Mouse (Mus musculus) embryo, embryonic 11.5 days (tissue): ENCODE measurements around the gene Gpatch2l.
A peak's percentile ranks its signal among the peaks of the same experiment; 100 is the strongest.

ENCODE experiments used
- DNase-seq: peaks from one replicate; pipeline ENCODE4 v3.0.0-alpha.2; 2012; ENCODE audit warnings: low read depth, low spot score

Gene Gpatch2l

DNA sequence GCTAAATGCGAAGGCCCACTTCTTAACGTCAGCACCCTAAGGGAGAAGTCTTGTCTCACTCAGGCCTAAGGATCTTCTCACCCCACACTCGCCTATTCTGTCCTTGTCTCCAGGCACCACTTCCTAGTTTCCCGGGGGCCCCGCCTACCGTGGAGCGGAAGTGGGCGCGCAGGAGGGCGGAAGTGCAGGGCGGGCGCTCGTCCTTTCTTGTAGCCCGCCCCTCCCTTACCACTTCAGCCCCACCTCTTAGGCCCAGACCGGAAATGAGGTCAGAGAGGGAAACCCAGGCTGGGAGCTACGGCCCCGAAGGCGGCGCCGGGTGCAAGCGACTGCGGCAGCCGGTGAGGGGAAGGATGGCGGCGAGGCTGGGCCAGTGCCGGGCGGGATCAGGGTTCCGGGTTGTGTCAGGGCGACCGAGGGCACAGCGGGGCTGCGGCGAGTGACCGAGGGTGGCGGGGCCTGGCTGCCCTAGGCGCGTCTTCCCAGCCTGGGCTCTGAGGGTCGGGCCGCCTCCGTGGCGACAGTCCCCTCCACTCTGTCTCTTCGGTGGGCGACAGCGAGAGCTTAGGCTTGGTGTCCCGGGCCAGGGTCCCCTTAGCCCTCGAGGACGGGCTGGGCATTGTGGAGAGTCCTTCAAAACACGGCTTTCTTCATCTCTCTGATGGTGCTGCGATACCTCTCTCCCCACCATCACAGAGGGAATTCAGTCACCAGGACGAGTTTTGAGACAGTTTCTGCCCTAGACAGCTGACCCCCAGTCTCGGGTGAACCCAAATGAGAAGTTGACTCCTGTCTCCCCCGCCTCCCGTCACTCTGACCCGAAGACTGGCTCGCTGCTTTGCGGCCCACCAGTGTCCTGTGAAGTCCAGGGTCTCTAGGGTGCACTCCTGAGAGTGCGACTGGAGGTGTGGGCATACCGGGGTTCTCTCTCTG, at the start of gene Gpatch2l:
Gene Gpatch2l (plus strand): TSS at position 255 of the 933 bp plus-strand sequence.
- peak; percentile 94 for DNase-seq

DNA sequence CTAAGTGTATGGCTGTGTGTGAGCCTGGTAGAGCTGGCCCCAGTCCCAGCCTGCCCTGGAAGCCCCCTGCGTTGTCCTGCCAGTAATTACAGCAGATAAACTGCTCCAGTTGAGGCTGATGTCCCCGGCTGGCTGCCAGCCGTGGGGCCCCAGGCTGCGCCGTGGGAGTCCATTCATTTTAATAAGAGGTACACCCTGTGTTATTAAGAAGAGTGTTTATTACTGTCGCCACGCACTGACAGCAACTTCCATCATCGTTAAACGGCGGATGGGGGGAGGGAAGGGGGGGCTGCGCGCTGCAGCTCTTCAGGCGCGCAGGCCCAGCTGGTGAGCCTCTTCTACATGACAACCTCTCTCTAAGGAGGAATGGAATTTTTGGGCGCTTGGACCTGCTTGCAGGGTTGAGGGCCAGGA, 49.6 kb upstream of the Gpatch2l start:
- DNase-seq: no peak

- no peak for DNase-seq
Observed at GRCm38 (mm10) chr12:86196944-86197343, 44.7 kb upstream of the Gpatch2l start.

DNA sequence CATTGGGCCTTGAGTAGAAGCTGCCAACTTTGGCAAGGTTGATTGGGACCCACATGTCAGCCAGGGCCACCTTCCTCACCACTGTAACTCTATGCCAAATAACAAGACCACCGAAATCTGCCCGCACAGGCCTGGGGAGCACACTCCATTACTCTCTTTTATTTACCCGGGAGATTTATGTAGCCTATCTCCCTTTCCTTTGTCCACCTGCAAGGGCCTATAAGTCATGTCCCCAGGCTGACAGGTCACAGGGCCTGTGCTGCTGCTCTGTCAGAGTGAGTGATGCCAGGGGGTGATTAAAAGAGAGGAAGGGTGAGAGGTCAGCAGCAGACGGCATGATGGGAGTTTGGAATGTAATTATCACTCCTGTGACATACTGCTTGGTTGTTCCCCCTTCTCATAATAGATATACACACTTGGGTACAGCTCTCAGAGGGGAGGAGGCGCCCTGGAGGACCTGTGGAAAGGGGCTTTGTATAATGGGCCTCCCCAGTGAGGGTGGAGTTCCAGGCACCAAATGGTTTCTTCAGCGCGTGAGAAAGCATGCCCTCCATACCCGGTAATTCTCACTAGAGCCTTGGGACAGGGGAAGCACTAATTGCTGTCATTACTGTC, 38.1 kb upstream of the Gpatch2l start:
- DNase-seq: no peak

DNA sequence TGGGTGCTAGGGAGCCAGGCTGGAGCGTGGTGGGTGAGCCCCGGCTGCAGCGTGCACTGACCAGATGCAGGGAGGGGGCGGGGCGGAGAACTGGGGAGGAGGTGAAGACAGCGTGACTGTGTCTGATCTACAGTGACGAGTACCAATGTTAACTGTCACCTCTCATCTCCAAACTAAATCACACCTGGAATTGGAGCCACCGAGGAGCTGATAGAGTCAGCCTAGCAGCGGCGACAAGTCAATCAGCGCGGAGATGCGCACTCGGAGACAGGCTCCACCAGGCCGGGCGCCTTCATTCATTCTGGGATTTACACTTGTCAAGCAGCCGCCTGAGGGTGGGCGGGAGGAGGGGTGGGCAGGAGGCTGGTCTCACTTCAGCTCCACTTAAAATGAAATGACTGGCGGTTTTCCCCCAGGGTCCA, 30.5 kb upstream of the Gpatch2l start:
- DNase-seq: no peak

- DNase-seq: peak; percentile 69
Observed at GRCm38 (mm10) chr12:86212693-86213470, 28.8 kb upstream of the Gpatch2l start.

DNA sequence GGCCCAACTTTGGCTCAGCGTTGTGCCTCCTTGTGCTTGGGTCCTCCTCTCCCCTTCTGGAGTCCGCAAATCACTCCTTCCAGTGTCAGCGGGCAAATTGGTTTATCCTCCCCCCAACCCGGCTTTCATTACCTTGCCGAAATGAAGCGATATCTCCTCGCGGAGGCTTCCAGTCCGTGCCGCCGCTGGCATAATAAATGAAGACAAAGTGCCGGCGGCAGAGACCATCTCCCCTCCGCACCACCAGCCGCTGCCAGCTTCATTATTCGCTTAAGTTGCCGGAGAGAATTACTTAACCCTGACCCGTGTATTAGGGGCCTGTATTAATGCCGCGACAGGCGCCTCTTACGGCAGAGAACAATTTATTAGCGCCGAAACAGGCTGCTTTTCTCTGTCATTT, 27.5 kb upstream of the Gpatch2l start:
- DNase-seq: no peak

DNA sequence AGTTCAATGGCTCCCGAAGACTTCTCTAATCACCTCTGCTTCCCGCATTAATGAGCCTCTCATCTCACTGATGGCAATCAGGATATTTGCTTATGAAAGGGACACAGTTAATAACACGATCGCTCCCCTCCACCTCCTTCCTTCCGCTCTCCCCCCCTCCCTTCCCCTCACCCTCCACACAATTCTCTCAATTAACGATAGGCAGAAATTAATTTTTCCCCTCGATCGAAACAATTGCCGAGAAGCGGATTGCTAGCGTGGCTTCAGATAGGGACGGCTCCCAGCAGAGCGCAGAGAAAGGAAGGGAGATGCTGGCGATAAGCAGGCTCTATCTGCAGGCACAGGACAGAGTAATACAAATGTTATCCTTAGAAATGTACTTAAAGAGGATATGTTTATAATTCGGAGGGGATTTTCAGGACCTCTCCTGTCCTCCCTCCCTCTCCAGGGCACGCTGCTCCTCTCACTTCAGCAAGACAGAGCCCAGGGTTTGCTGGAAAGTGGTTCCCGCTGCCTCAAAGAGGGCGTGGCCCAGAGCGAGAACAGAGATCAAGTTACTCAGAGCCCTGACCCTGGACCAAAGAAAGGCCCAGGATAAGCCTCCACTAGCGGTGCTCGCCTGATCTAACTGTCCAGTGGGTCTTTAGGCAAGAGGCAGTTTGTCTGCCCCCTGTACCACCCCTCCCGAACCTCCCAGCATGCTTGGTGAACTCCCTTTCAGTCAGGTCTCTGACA, 24.8 kb upstream of the Gpatch2l start:
- DNase-seq: no peak

GRCm38 (mm10) chr12:86220200-86221021, 21.2 kb upstream of the Gpatch2l start:
- no peak for DNase-seq

DNA sequence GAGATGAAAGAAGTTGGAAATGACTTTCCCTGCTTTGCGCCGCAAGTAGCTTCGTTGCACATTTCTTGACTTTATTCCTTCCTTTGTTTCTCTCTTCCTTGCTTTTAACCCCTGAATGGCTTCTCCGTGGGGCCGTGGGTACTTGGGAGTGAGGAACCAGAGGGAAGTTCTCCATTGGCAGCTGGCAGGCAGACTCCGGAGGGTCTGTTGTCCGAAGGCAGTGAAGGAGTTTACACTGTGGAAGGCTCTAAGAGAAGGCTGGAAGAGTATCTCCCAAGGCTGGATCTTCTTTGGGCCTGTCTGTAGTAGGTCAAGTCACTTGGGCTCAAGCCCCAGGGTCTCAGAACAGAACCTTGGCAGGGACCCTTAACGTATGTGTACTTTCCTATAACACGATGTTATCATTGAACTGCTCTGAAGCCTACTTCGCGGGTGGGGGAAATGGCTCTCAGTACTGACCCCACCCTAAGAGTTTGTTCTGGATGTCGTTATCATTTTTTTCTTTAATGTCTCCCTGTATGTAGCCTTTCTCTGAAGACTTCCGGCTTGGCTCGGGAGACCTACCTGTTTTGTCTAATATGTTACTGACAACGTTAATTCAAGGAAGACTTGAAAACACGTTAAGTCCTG, 20.5 kb upstream of the Gpatch2l start:
- DNase-seq: no peak

DNA sequence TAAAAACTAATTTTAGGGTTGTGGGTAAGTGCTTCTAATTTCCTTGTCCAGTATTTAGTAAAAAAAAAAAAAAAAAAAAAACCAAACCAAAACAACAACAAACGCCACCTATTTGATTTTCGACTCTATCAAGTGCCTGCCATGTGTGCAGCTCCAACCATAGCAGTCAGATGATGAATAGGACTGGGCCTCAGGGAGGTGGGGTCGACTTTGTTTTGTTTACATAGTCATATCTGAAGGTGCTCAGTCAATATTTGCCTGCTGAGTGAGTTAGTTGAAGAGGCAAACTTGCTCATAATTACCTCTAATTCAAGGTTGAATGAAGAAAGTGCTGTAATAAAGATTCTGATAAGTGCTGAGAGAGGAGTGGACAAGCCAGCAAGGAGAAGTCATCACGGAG, 7.4 kb upstream of the Gpatch2l start:
- no peak for DNase-seq

GRCm38 (mm10) chr12:86238736-86239135, 2.9 kb upstream of the Gpatch2l start:
- no peak for DNase-seq

DNA sequence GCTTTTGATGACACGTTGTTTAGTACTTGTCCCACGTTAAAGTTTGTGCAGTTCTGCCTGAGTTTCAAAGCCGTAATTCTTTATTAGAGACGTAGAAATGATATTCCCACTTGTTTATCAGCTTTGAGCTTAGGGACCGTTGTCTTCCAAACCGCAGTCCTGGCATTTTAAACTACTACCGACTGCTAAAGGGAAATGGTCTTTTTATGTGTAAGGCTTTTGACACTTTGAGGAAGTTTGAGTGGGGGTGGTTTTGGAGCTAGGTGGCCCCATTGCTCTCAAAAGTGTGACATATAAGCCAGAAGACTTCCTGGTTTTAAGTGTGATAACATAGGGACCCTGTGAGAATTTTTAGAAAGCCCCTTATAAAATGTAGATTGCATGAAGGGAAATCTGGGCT, 905 bp downstream of the Gpatch2l start:
- DNase-seq: no peak

DNA sequence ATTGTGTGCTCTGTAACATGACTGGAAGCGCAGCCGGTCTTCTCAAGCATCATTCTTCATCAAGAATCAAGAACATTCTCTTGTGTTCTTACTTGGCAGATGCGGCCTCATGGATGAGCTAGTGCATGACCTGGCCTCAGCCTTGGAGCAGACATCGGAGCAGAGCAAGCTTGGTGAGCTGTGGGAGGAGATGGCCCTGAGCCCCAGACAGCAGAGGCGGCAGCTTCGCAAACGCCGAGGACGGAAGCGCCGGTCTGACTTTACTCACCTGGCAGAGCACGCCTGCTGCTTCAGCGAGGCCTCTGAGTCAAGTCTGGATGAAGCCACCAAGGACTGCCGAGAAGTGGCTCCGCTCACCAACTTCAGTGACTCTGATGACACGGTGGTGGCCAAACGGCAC, 2.3 kb downstream of the Gpatch2l start:
- no peak for DNase-seq

DNA sequence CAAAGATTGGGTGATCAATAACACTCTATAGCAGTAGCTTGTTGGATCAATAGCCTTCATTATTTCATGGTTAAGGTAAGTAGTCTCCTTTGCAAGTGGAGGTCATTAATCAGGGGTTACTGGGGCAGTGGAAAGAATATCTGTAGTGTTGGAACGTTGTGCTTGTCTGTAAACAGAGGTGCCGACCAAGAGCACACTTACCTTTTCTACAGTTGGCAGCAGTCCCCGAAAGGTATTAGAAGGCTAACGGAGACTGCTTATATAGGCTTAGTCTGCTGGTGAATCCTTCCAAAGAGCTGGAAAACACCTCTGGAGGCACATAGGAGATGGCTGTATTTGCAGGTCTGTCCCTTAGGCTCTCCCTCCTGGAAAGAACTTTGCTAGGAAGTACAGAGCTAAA, 8.5 kb downstream of the Gpatch2l start:
- no peak for DNase-seq

GRCm38 (mm10) chr12:86254910-86255309, 13.3 kb downstream of the Gpatch2l start:
- DNase-seq: no peak

GRCm38 (mm10) chr12:86271626-86272025, 30.0 kb downstream of the Gpatch2l start:
- no peak for DNase-seq

DNA sequence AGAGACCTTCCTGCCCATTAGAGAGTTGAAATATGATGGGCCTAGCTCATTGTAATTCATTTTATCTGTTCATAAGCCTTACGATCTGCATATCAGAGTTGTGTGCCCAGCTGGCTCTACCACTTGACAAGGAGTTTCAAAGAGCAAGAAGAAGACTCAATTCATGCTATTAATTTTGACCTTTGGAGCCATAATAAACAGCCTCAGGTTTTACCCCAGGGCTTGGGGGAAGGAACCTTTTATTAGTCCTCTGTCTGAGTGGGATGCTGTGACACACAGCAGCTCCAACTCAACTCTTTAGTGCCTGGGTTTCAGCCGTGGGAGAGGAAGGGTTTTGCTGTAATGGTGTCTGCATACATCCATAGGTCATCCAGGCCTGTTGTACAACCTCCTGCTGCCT, 32.6 kb downstream of the Gpatch2l start:
- DNase-seq: no peak

DNA sequence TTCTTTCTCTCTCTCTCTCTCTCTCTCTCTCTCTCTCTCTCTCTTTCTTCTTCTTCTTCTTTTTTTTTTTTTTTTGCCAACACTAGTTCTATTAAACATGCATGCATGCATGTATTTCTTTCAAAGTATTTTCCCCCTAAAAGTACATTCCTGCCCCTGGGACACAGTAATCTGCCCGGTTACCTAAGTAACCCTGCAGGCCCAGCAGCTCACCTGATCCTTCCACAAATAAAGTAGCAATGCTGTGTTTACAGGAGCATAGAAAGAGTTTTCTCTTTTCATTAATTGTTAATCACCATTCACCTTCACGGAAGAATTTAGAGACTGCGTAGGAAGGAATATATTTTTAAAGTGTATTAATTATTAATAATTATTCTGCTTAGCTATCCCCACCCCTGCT, 34.1 kb downstream of the Gpatch2l start:
- no peak for DNase-seq

GRCm38 (mm10) chr12:86276463-86276862, 34.8 kb downstream of the Gpatch2l start:
- DNase-seq: no peak
